Mouse (Mus musculus): ENCODE measurements around the gene Ctxn2. TPM values are rescaled to one million over a fixed set of nuclear protein-coding genes. Genes with fewer than 3 reads are reported as not detected.
"Not testable (repeated sequence)": the region's sequence is repeated elsewhere in the genome, so short reads cannot be mapped to it uniquely, and the experiment has no call there.

Gene Ctxn2
- not detected in 2 replicates for polyA plus RNA-seq (2015; fragmentation: Nextera tagmentation; extraction: Ambion mirVana)

- Histone ChIP-seq H3K4me1 (ENCODE audit: control insufficient read depth, insufficient read depth, low read length) (0 out of 2 replicates have a peak, but pooled peaks cover 5% of the 10 kb centered on the region), H3K9me3 (replicated peaks; ENCODE audit: control insufficient read depth, low read length) (no peaks in the 10 kb centered on the region), H3K36me3 (ENCODE audit: control insufficient read depth, insufficient read depth, low read length) (no peaks in the 10 kb centered on the region), H3K9ac (ENCODE audit: low read length) (no peak within 1 kb of the TSS), H3K27me3 (ENCODE audit: control insufficient read depth, insufficient read depth, low read length) (no peaks in the 10 kb centered on the region), H3K4me3 (replicated peaks; ENCODE audit: low read length) (peak within 1 kb of the TSS; percentile 36), H3K27ac (ENCODE audit: low read length) (no peak within 1 kb of the TSS), H3K4me2 (ENCODE audit: low read depth, low read length) (peak within 1 kb of the TSS; percentile 48)
- 2% methylated on average over 39 of the region's 39 CpGs for whole genome bisulfite sequencing
- 0 out of 2 replicates have a peak, but pooled peaks have one; percentile 56 for ATAC-seq (ENCODE audit: insufficient read depth, low FRiP score)
These were observed at the start of gene Ctxn2 for GRCm38 (mm10) chr2:125135903-125136811. Ctxn2 (plus strand) TSS chr2:125136692.

- H3K4me3 ChIP-seq (replicated peaks; ENCODE audit: low read length) = no peak overlapping the region
- WGBS = 93% methylated on average over 7 of the region's 7 CpGs
These were observed 47.7 kb upstream of the Ctxn2 start for GRCm38 (mm10) chr2:125088757-125089156.

GRCm38 (mm10) chr2:125092123-125092522, 44.4 kb upstream of the Ctxn2 start:
- H3K9ac ChIP-seq (ENCODE audit: low read length); H3K4me3 ChIP-seq (replicated peaks; ENCODE audit: low read length); ATAC-seq (ENCODE audit: insufficient read depth, low FRiP score); H3K4me2 ChIP-seq (ENCODE audit: low read depth, low read length); H3K27me3 ChIP-seq (ENCODE audit: control insufficient read depth, insufficient read depth, low read length); H3K9me3 ChIP-seq (replicated peaks; ENCODE audit: control insufficient read depth, low read length); H3K27ac ChIP-seq (ENCODE audit: low read length); H3K4me1 ChIP-seq (ENCODE audit: control insufficient read depth, insufficient read depth, low read length): not testable (repeated sequence)
- 0 out of 2 replicates have a peak, but pooled peaks cover 13% of the 10 kb centered on the region for H3K36me3 ChIP-seq (ENCODE audit: control insufficient read depth, insufficient read depth, low read length)
- WGBS = 75% methylated on average over 2 of the region's 3 CpGs

More at GRCm38 (mm10) chr2:125088757-125089156, 47.7 kb upstream of the Ctxn2 start:
- no peak overlapping the region for H3K4me2 ChIP-seq (ENCODE audit: low read depth, low read length)
- no peak for ATAC-seq (ENCODE audit: insufficient read depth, low FRiP score)
- no peak overlapping the region for H3K27ac ChIP-seq (ENCODE audit: low read length)
- no peak overlapping the region for H3K9ac ChIP-seq (ENCODE audit: low read length)
- no peaks in the 10 kb centered on the region for H3K4me1 ChIP-seq (ENCODE audit: control insufficient read depth, insufficient read depth, low read length)
- 0 out of 2 replicates have a peak, but pooled peaks cover 2% of the 10 kb centered on the region for H3K36me3 ChIP-seq (ENCODE audit: control insufficient read depth, insufficient read depth, low read length)
- H3K27me3 ChIP-seq (ENCODE audit: control insufficient read depth, insufficient read depth, low read length) = no peaks in the 10 kb centered on the region
- H3K9me3 ChIP-seq (replicated peaks; ENCODE audit: control insufficient read depth, low read length) = no peaks in the 10 kb centered on the region

GRCm38 (mm10) chr2:125104491-125104890, 32.0 kb upstream of the Ctxn2 start:
- H3K27ac ChIP-seq (ENCODE audit: low read length); H3K4me2 ChIP-seq (ENCODE audit: low read depth, low read length); H3K9ac ChIP-seq (ENCODE audit: low read length); H3K4me1 ChIP-seq (ENCODE audit: control insufficient read depth, insufficient read depth, low read length); ATAC-seq (ENCODE audit: insufficient read depth, low FRiP score); H3K9me3 ChIP-seq (replicated peaks; ENCODE audit: control insufficient read depth, low read length); H3K4me3 ChIP-seq (replicated peaks; ENCODE audit: low read length); H3K27me3 ChIP-seq (ENCODE audit: control insufficient read depth, insufficient read depth, low read length): not testable (repeated sequence)
- 97% methylated on average over 13 of the region's 13 CpGs for WGBS
- peaks cover 27% of the 10 kb centered on the region for H3K36me3 ChIP-seq (ENCODE audit: control insufficient read depth, insufficient read depth, low read length)

GRCm38 (mm10) chr2:125106536-125106935, 30.0 kb upstream of the Ctxn2 start:
- peaks cover 30% of the 10 kb centered on the region for H3K36me3 ChIP-seq (ENCODE audit: control insufficient read depth, insufficient read depth, low read length)
- whole genome bisulfite sequencing = 96% methylated on average over 4 of the region's 4 CpGs

GRCm38 (mm10) chr2:125119381-125120110, 16.9 kb upstream of the Ctxn2 start:
- Histone ChIP-seq H3K9ac (ENCODE audit: low read length) (no peak overlapping the region), H3K9me3 (replicated peaks; ENCODE audit: control insufficient read depth, low read length) (no peaks in the 10 kb centered on the region), H3K36me3 (ENCODE audit: control insufficient read depth, insufficient read depth, low read length) (no peaks in the 10 kb centered on the region), H3K27ac (ENCODE audit: low read length) (no peak overlapping the region), H3K27me3 (ENCODE audit: control insufficient read depth, insufficient read depth, low read length) (no peaks in the 10 kb centered on the region), H3K4me2 (ENCODE audit: low read depth, low read length) (no peak overlapping the region), H3K4me1 (ENCODE audit: control insufficient read depth, insufficient read depth, low read length) (peaks cover 6% of the 10 kb centered on the region; the same call in 1 of the 2 replicates), H3K4me3 (replicated peaks; ENCODE audit: low read length) (no peak overlapping the region)
- 75% methylated on average over 6 of the region's 6 CpGs for WGBS
- ATAC-seq (ENCODE audit: insufficient read depth, low FRiP score) = no peak

More at GRCm38 (mm10) chr2:125106536-125106935, 30.0 kb upstream of the Ctxn2 start:
- H3K27me3 ChIP-seq (ENCODE audit: control insufficient read depth, insufficient read depth, low read length); H3K27ac ChIP-seq (ENCODE audit: low read length); H3K9me3 ChIP-seq (replicated peaks; ENCODE audit: control insufficient read depth, low read length); ATAC-seq (ENCODE audit: insufficient read depth, low FRiP score); H3K4me1 ChIP-seq (ENCODE audit: control insufficient read depth, insufficient read depth, low read length); H3K4me3 ChIP-seq (replicated peaks; ENCODE audit: low read length); H3K9ac ChIP-seq (ENCODE audit: low read length); H3K4me2 ChIP-seq (ENCODE audit: low read depth, low read length): not testable (repeated sequence)

- peak overlapping the region; percentile 82 for H3K27ac ChIP-seq (ENCODE audit: low read length)
- ATAC-seq (ENCODE audit: insufficient read depth, low FRiP score) = no peak
- H3K4me3 ChIP-seq (replicated peaks; ENCODE audit: low read length) = peak overlapping the region; percentile 77
- H3K4me2 ChIP-seq (ENCODE audit: low read depth, low read length) = peak overlapping the region; percentile 79
- no peaks in the 10 kb centered on the region for H3K9me3 ChIP-seq (replicated peaks; ENCODE audit: control insufficient read depth, low read length)
- 7% methylated on average over 4 of the region's 4 CpGs for WGBS
- H3K27me3 ChIP-seq (ENCODE audit: control insufficient read depth, insufficient read depth, low read length) = no peaks in the 10 kb centered on the region
- H3K9ac ChIP-seq (ENCODE audit: low read length) = peak overlapping the region; percentile 92
- H3K4me1 ChIP-seq (ENCODE audit: control insufficient read depth, insufficient read depth, low read length) = peaks cover 6% of the 10 kb centered on the region; the same call in 1 of the 2 replicates
- H3K36me3 ChIP-seq (ENCODE audit: control insufficient read depth, insufficient read depth, low read length) = no peaks in the 10 kb centered on the region
These were observed 14.2 kb upstream of the Ctxn2 start for GRCm38 (mm10) chr2:125122288-125122623.

GRCm38 (mm10) chr2:125122624-125123476, 13.6 kb upstream of the Ctxn2 start:
- H3K9me3 ChIP-seq (replicated peaks; ENCODE audit: control insufficient read depth, low read length) = no peaks in the 10 kb centered on the region
- peaks cover 6% of the 10 kb centered on the region; the same call in 1 of the 2 replicates for H3K4me1 ChIP-seq (ENCODE audit: control insufficient read depth, insufficient read depth, low read length)
- peak overlapping the region; percentile 77 for H3K4me3 ChIP-seq (replicated peaks; ENCODE audit: low read length)
- no peaks in the 10 kb centered on the region for H3K36me3 ChIP-seq (ENCODE audit: control insufficient read depth, insufficient read depth, low read length)
- peak overlapping the region; percentile 82 for H3K27ac ChIP-seq (ENCODE audit: low read length)
- peak; percentile 78 for ATAC-seq (ENCODE audit: insufficient read depth, low FRiP score)
- peak overlapping the region; percentile 79 for H3K4me2 ChIP-seq (ENCODE audit: low read depth, low read length)
- WGBS = under 1% methylated on average over 49 of the region's 59 CpGs
- H3K27me3 ChIP-seq (ENCODE audit: control insufficient read depth, insufficient read depth, low read length) = no peaks in the 10 kb centered on the region
- peak overlapping the region; percentile 92 for H3K9ac ChIP-seq (ENCODE audit: low read length)
